Comparison of ENCODE assay signal across 8 mouse cellular contexts in genomic region chr10:40882333-40882732, GRCm38 (mm10). TPM values are rescaled to one million over a fixed set of nuclear protein-coding genes. Genes with fewer than 3 reads are reported as not detected.
DNase-seq lines count a peak whose midpoint lies in the region; ATAC-seq and TF ChIP-seq lines count a peak whose summit lies in the region.

No protein-coding gene starts in this region.

- intact Hi-C loops in gastrocnemius, postnatal 14 days (cut with DNase I; ENCODE audit: low total_unique reads) = no loop called here

- no peak for ATAC-seq in kidney, postnatal 0 days (replicated peaks; ENCODE audit: low FRiP score, low read depth)
- no peak for ATAC-seq in embryonic facial prominence, embryonic 14.5 days (ENCODE audit: low read depth)
- ATAC-seq in intestine, embryonic 16.5 days = no peak
- ATAC-seq in inflammation-experienced regulatory T-cells, adult 6 months = no peak
- ATAC-seq in monocyte, adult 5-6 weeks (replicated peaks; ENCODE audit: insufficient number of reproducible peaks, low FRiP score, low TSS enrichment, poor library complexity, severe bottlenecking) = no peak

- H3K79me2 ChIP-seq in myocyte (ENCODE audit: control insufficient read depth, insufficient read depth) = peaks cover 47% of the 10 kb centered on the region

- no peak for TF ChIP-seq CTCF in kidney, postnatal 0 days (IDR thresholded peaks at IDR 0.05; ENCODE audit: low read depth)

- peak overlapping the region; percentile 67 for H3K4me3 ChIP-seq in kidney, postnatal 0 days (replicated peaks; ENCODE audit: low read depth, low read length)
- peak overlapping the region; percentile 90 for H3K4me3 ChIP-seq in embryonic facial prominence, embryonic 14.5 days (ENCODE audit: low read depth, low read length)
- peak overlapping the region; percentile 74 for H3K4me3 ChIP-seq in intestine, embryonic 16.5 days (ENCODE audit: low read length)
- peak overlapping the region; percentile 62 for H3K4me3 ChIP-seq in myocyte

- DNase-seq in kidney, postnatal 0 days (ENCODE audit: low spot score) = no peak
- DNase-seq in kidney, adult 11 months = no peak
- no peak for DNase-seq in embryonic facial prominence, embryonic 14.5 days (ENCODE audit: low spot score)
- DNase-seq in gastrocnemius, postnatal 14 days = no peak

- peak overlapping the region; percentile 79 for H3K9ac ChIP-seq in kidney, postnatal 0 days (ENCODE audit: low read depth, low read length)
- peak overlapping the region; percentile 92 for H3K9ac ChIP-seq in embryonic facial prominence, embryonic 14.5 days (ENCODE audit: low read depth, low read length)
- H3K9ac ChIP-seq in intestine, embryonic 16.5 days (ENCODE audit: low read depth, low read length) = peak overlapping the region; percentile 86

- no peaks in the 10 kb centered on the region for H3K9me3 ChIP-seq in kidney, postnatal 0 days (replicated peaks; ENCODE audit: low read length)
- H3K9me3 ChIP-seq in embryonic facial prominence, embryonic 14.5 days (ENCODE audit: control insufficient read depth, low read length) = no peaks in the 10 kb centered on the region
- no peaks in the 10 kb centered on the region for H3K9me3 ChIP-seq in intestine, embryonic 16.5 days (ENCODE audit: control insufficient read depth, low read length)

- no peak for TF ChIP-seq POLR2A in myocyte (IDR thresholded peaks at IDR 0.05; ENCODE audit: insufficient read length, low read depth)

- no peaks in the 10 kb centered on the region for H3K27me3 ChIP-seq in kidney, postnatal 0 days (ENCODE audit: insufficient read depth, low read length)
- H3K27me3 ChIP-seq in embryonic facial prominence, embryonic 14.5 days (replicated peaks; ENCODE audit: control insufficient read depth, insufficient read depth, low read length) = no peaks in the 10 kb centered on the region
- H3K27me3 ChIP-seq in intestine, embryonic 16.5 days (replicated peaks; ENCODE audit: control insufficient read depth, insufficient read depth, low read length) = no peaks in the 10 kb centered on the region
- H3K27me3 ChIP-seq in myocyte (ENCODE audit: control insufficient read depth, insufficient read depth, insufficient read length) = no peaks in the 10 kb centered on the region

- no peaks in the 10 kb centered on the region for H3K36me3 ChIP-seq in kidney, postnatal 0 days (ENCODE audit: insufficient read depth, low read length)
- no peaks in the 10 kb centered on the region; the same call in 1 of the 2 replicates for H3K36me3 ChIP-seq in embryonic facial prominence, embryonic 14.5 days (ENCODE audit: control insufficient read depth, insufficient read depth, low read length)
- H3K36me3 ChIP-seq in intestine, embryonic 16.5 days (ENCODE audit: control insufficient read depth, insufficient read depth, low read length) = no peaks in the 10 kb centered on the region
- peaks cover 9% of the 10 kb centered on the region for H3K36me3 ChIP-seq in myocyte (ENCODE audit: control insufficient read depth, insufficient read depth)

- peak overlapping the region; percentile 80 for H3K4me2 ChIP-seq in kidney, postnatal 0 days (ENCODE audit: low read length)
- peak overlapping the region; percentile 69 for H3K4me2 ChIP-seq in embryonic facial prominence, embryonic 14.5 days (ENCODE audit: low read depth, low read length)
- H3K4me2 ChIP-seq in intestine, embryonic 16.5 days (ENCODE audit: low read depth, low read length) = peak overlapping the region; percentile 53
- H3K4me2 ChIP-seq in myocyte (ENCODE audit: low read depth) = peak overlapping the region; percentile 73

- peak overlapping the region; percentile 76 for H3K27ac ChIP-seq in kidney, postnatal 0 days
- H3K27ac ChIP-seq in embryonic facial prominence, embryonic 14.5 days (replicated peaks; ENCODE audit: low read depth, low read length) = peak overlapping the region; percentile 77
- H3K27ac ChIP-seq in intestine, embryonic 16.5 days (ENCODE audit: low read length) = peak overlapping the region; percentile 70; the same call in 1 of the 2 replicates

- peak overlapping the region; percentile 42 for H3ac ChIP-seq in myocyte (ENCODE audit: control insufficient read depth, insufficient read length)

- 10% methylated on average over 9 of the region's 9 CpGs for WGBS in kidney, postnatal 0 days
- 14% methylated on average over 9 of the region's 9 CpGs for WGBS in embryonic facial prominence, embryonic 14.5 days
- 12% methylated on average over 9 of the region's 9 CpGs for WGBS in intestine, embryonic 16.5 days

- peaks cover 7% of the 10 kb centered on the region; the same call in 1 of the 2 replicates for H3K4me1 ChIP-seq in kidney, postnatal 0 days (replicated peaks; ENCODE audit: insufficient read depth, low read length)
- H3K4me1 ChIP-seq in embryonic facial prominence, embryonic 14.5 days (ENCODE audit: control insufficient read depth, insufficient read depth, low read length) = peaks cover 12% of the 10 kb centered on the region
- peaks cover 16% of the 10 kb centered on the region for H3K4me1 ChIP-seq in intestine, embryonic 16.5 days (ENCODE audit: control insufficient read depth, insufficient read depth, low read length)

TF ChIP-seq in myocyte, 11 proteins besides CTCF, POLR2A, EP300 and RAD21:
- no peak for TF ChIP-seq MYOD1 (IDR thresholded peaks at IDR 0.05; ENCODE audit: control insufficient read depth in 1 of 3, insufficient read length in 2 of 3, low read depth in 2 of 3)
- TF ChIP-seq POLR2AphosphoS2 (IDR thresholded peaks at IDR 0.05; ENCODE audit: insufficient read length, low read depth) = no peak
- TF ChIP-seq CEBPB (IDR thresholded peaks at IDR 0.05; ENCODE audit: insufficient read depth, poor library complexity, severe bottlenecking) = no peak
- no peak for TF ChIP-seq TCF3 (IDR thresholded peaks at IDR 0.05; ENCODE audit: insufficient read length, low read depth)
- no peak for TF ChIP-seq MAX (IDR thresholded peaks at IDR 0.05; ENCODE audit: low read depth)
- no peak for TF ChIP-seq REST (IDR thresholded peaks at IDR 0.05; ENCODE audit: insufficient read depth, insufficient read length)
- no peak for TF ChIP-seq SRF (IDR thresholded peaks at IDR 0.05; ENCODE audit: control insufficient read depth, insufficient read length, low read depth)
- TF ChIP-seq USF1 (IDR thresholded peaks at IDR 0.05; ENCODE audit: low read depth) = no peak
- no peak for TF ChIP-seq MYOG (IDR thresholded peaks at IDR 0.05; ENCODE audit: control insufficient read depth in 1 of 3, insufficient read depth in 1 of 3, insufficient read length in 2 of 3, low read depth in 2 of 3)
- TF ChIP-seq E2F4 (IDR thresholded peaks at IDR 0.05; ENCODE audit: insufficient read depth) = no peak
- TF ChIP-seq TCF12 (IDR thresholded peaks at IDR 0.05; ENCODE audit: insufficient read depth, poor library complexity, severe bottlenecking) = no peak
TF ChIP-seq in myocyte: peak in this region for 0.

RNA-seq across cellular contexts. Expression of gene Cdc40, which starts 0.8 kb away (rescaled TPM):
- polyA plus RNA-seq in kidney, postnatal 0 days (2015; fragmentation: Nextera tagmentation; extraction: Ambion mirVana) = 25.0 and 28.2 TPM in 2 replicates
- 27.1 and 27.6 TPM in 2 replicates for polyA plus RNA-seq in embryonic facial prominence, embryonic 14.5 days (2014; fragmentation: Nextera tagmentation; extraction: Ambion mirVana)
- 25.1 and 26.3 TPM in 2 replicates for polyA plus RNA-seq in intestine, embryonic 16.5 days (2015; fragmentation: Nextera tagmentation; extraction: Ambion mirVana)
- polyA plus RNA-seq in myocyte (2012; fragmentation: generic; extraction: Trizol) = 9.3 TPM
- 10 to 100 TPM; 58.8 to 86.5 (median 75.6) TPM for polyA plus RNA-seq in inflammation-experienced regulatory T-cells, adult 6 months (2017; shearing (Covaris generic))
- 1 to 10 TPM; 8.7 to 8.8 TPM for total RNA-seq in gastrocnemius, postnatal 14 days (2021)
- total RNA-seq in monocyte, adult 5-6 weeks (2017) = 65.7 to 69.4 TPM (median 66.5 TPM) in 3 replicates

RNA-seq across cellular contexts. Expression of gene Wasf1, which starts 0.9 kb away (rescaled TPM):
- polyA plus RNA-seq in kidney, postnatal 0 days (2015; fragmentation: Nextera tagmentation; extraction: Ambion mirVana) = 13.2 TPM in 2 replicates
- polyA plus RNA-seq in embryonic facial prominence, embryonic 14.5 days (2014; fragmentation: Nextera tagmentation; extraction: Ambion mirVana) = 13.9 and 17.4 TPM in 2 replicates
- polyA plus RNA-seq in intestine, embryonic 16.5 days (2015; fragmentation: Nextera tagmentation; extraction: Ambion mirVana) = 9.4 and 10.4 TPM in 2 replicates
- polyA plus RNA-seq in myocyte (2012; fragmentation: generic; extraction: Trizol) = 6.3 TPM
- polyA plus RNA-seq in inflammation-experienced regulatory T-cells, adult 6 months (2017; shearing (Covaris generic)) = under 1 TPM in 1 of 3 experiments, not detected in 2; 0.29 TPM
- 1 to 10 TPM; 1.4 to 1.8 TPM for total RNA-seq in gastrocnemius, postnatal 14 days (2021)
- total RNA-seq in monocyte, adult 5-6 weeks (2017) = not detected in 3 replicates
